Mouse (Mus musculus): ENCODE measurements around the gene Gm20388. TPM values are rescaled to one million over a fixed set of nuclear protein-coding genes. Genes with fewer than 3 reads are reported as not detected.
A peak's percentile ranks its signal among the peaks of the same experiment; 100 is the strongest.

Gm20388 gene
- total RNA-seq, 1 experiment from 2014 or later: 35.7 TPM

DNA sequence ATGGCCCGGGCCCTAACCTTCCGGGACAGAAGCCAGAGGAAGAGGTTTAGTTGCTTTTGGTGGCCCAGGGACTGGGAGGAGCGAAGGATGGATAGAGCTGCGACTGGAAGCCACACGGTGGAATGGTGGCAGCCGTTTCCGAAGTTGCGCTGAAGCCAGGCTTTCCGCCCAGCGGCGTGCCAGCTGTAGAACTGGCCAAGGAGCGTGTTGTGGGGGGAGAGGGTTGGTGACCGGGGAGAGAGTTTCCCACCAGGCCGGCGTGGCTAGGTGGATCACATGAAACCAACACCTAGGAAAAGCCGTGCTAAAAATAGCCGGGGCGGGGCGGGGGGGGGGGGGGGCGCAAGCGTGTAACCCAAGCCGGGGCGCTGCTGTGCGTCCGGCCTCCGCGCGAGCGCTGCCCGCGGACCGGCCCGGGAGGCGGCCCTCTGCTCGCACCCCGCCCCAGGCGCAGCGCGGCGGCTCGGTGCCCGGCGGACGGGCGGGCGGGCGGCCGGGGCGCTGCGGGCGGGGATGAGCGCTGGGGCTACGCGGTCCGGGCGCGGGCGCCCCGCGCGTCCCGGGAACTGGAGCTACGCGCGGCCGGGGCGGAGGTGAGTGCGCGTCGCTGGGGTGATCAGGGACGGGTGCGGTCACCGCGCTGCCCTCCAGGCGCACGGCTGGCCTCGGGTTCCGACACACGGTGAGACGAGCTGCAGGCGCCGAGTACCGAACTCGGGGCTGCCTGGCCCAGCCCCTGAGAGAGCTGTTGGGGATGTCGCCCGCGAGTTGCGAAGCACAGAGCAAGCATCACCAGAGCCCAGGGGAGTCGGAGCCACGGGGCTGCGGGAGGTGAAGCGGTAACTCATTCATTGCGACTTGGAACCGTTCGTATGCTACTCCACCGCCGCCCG lies 2319.4 kb downstream of the Gm20388 start:
- 0 out of 2 replicates have a peak, but pooled peaks have one; percentile 13 for ATAC-seq (replicated peaks; ENCODE audit: low read depth, poor library complexity, severe bottlenecking)

DNA sequence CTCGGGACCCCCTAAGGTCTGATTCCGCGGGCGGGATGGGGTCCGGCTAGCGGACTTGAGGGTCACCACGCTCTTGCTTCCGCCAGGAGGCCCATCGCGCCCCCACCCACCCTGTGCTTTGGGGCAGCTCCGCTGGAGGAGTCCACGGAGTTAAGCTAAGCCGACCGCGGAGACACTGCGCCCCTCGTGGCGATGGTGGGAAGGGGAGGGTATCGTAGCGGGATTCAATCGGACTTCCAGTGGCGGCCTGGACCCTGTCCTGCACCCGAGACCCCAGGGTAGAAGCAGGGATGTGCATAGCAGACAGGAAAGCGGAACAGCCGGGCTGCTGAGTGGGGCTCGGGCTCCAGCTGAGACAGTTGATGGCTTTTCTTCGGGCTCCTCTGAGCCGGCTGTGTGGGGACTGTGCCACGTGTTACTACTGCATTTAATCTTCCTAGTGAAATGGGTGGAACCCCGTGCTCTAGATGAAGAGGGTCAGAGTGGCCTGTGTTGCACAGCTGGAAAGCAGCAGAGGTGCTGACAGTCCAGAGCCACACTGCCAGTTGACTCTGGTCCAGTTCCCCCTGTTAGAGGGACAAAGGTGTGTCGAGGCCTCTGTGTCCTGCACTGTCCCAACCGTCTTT lies 2320.2 kb downstream of the Gm20388 start:
- peak; percentile 80 for ATAC-seq (replicated peaks; ENCODE audit: low read depth, poor library complexity, severe bottlenecking)

DNA sequence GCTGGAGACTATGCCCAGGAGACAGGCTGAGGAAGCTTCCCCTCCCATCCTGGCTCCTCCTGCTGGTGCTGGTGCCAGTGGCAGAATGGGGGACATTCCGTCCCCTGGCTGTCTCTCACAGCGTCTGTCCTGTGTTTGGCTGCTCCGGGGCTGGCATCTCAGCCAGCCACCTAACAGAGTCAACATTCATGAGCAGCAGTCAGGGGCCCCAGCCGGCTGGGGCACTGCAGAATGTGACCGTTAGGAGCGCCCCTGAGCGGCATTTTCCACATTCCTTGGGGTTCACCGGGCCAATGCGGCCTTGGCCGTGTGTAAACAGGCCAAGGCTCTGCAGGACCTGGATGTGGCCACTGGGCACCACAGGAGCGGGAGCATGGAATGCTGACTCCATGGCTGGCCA lies 2323.4 kb downstream of the Gm20388 start:
- ATAC-seq (replicated peaks; ENCODE audit: low read depth, poor library complexity, severe bottlenecking): no peak

DNA sequence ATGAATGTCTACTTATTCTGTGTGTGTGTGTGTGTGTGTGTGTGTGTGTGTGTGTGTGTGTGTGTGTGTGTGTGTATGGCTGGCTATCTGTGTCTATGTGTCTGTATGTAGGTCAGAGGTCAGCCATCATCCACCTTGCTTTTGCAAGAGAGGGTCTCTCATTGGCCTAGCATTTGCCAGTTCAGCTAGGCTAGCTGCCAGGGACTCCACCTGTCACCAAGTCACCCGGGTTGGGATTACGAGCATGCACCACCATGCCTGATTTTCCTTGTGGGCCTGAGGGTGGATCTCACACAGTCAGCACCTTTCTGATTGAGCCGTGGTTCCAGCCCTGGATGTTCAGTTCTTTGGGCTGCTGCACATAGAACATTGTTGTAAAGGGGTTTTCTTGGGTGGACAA lies 2325.9 kb downstream of the Gm20388 start:
- no peak for ATAC-seq (replicated peaks; ENCODE audit: low read depth, poor library complexity, severe bottlenecking)

DNA sequence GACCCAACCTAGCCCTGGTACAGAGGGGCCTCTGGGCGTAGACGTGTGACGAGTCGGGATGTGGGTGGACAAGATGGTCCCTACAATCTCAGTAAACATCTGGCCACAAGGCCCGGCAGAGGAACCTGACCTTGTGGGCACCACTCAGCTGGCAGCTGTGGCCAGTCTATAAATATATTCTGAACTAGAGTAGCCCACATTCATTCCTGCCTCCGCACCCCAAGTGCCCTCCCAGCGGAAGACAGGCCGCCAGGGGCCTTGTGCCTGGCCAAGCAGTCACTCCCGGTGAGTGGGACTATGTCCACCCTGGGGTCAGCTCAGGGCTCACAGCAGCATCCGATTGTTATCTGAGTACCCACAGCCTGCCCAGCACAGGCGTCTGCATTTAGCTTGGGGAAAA lies 2327.6 kb downstream of the Gm20388 start:
- ATAC-seq (replicated peaks; ENCODE audit: low read depth, poor library complexity, severe bottlenecking): no peak

DNA sequence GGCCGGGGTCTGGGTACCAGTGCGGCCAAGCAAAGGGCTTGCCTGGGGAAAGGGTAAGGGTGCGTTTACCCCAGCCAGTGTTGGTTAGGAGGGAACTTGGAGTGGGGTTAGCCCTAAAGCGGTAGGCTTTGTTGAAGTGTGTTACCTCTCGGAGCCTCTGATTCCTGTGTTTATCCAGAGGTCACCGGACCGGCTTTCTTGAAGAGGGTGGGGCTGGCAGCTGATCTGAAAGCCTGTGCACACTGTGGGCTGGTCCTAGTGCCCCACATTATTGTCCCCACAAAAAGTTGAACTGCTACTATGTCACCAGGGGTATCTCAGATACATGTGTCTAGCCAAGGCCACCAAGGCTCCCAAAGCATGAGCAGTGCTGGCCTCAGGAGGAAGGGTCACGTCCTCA lies 2328.1 kb downstream of the Gm20388 start:
- no peak for ATAC-seq (replicated peaks; ENCODE audit: low read depth, poor library complexity, severe bottlenecking)

DNA sequence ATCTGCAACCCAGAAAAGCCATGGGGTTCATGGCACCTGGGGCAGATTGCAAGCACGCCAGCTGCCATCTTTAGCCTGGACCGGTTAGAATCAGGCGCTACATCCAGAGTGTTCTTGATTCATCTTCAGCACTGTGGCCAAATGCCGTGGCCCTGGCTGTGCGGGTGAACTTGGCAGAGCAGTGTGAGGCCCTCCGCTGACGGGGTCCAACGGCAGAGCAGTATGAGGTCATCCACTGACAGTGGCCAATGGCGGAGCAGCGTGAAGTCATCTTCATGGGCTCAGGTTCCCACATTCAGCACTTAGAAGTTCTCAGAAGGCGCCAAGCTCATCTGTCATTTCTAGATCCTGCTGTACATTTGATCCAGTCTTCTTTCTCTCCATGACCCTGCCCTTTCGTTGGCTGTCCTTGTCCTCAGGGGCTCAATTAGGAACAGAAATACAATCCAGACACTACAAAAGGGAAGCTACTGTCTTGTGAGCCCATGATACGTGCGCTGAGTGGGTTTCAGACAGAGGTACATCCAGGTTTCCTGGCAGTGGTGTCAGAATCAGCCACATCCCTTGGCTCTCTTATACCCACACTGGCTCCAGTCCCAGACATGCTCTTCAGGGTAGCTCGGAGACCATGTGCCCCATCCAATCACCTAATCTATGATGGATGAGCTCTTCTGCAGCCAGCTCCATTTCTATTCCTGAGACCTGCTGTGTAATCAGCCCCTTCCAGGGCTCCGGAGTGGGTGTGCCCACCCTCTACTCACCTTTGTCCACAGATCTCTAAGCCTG lies 2329.8 kb downstream of the Gm20388 start:
- ATAC-seq (replicated peaks; ENCODE audit: low read depth, poor library complexity, severe bottlenecking): no peak

DNA sequence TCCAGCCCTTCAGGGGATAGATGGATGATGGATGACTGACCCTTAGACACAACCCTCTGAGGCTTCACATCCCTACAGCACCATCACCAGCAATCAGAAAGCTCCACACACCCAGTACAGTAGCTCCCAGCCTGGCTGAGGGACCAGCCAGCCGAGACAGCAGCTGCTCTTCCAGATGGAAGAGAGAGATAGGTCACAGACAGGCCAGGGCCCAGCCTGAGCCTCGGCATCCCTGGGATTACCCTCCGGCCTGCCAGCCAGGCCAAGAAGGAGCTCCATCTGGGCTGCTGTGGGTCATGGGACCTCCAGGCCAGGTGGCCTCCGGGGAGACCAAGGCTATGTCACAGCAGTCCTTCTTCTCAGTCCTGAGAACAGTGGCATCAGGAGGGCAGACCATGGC lies 2332.7 kb downstream of the Gm20388 start:
- no peak for ATAC-seq (replicated peaks; ENCODE audit: low read depth, poor library complexity, severe bottlenecking)

DNA sequence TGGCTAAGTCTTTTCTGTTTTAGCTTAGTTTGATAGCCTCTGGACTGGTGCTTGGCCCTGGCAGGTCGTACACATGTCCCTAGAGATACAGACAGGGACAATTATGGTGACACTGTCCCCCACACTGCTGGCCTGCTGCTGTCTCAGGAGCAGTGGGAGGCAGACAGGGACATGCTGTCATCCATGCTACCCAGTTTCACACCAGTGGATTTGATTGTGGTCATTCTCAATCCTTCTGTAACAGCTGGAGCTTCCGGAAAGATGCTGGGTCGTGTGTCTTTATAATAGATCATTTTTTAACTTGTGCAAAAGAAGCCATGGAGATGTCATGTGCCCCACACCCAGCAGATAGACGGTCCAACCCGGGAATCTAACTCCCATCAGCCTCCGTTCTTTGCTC lies 2334.5 kb downstream of the Gm20388 start:
- ATAC-seq (replicated peaks; ENCODE audit: low read depth, poor library complexity, severe bottlenecking): no peak

DNA sequence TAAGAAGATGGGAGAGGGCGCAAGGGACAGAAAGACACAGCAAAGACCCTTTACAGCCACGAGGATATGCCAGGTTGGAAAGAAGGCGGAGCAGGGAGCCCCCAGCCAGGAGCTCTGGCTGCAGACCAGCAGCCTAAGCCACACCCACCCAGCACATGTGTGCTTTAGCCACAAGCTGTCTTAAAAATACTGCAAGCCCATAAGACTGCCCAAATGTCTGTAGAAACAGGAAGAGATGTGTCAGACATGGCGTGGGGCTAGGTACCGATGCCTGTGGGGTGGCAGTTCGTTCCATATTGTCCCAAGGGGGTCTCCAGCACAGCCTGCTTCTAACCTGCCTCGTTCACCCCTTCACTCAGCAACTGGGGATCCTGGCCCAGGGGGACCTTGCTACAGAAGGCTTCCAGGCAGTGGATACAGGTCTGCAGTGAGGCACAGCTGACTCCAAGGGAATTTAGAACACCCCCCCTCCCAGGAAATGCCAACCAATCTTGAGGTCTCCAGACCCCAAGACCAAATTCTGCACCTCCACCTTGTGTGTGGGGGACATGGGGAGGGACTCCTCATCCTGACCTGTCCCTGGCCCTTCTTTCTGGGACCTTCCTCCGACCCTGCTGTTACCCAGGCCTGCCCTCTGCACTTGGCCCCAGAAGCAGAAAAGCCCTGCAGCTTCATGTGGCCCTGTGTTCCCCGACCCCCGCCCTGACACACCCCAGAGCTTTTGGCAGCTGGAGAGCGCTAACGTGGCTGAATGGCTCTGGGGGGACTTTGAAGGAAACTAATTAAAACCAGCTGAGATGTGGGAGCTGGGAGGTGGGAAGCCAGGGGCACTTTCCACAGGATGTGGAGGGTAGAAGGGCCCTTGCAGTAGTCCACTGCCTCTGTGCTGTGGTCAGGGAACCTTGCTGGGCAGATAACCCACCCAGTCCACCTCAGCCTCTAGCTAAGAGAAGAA lies 2335.9 kb downstream of the Gm20388 start:
- peak; percentile 76 for ATAC-seq (replicated peaks; ENCODE audit: low read depth, poor library complexity, severe bottlenecking)

DNA sequence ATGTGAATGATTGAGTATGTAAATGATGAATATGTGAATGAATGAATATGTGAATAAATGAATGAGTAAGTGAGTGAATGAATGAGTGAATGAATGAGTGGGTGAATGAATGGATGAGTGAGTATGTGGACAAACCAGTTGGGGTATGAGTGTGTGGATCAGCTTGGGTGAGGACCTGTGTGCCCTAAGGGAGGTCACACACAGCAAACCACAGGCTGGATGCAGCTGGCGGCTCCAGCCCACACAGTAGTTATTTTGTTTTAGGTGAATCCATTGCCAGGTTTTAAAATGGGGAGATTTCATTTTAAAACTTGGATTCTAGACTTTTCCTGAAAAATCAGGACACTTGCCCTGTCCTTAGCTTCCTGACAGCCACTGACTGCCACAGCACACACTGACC lies 2341.1 kb downstream of the Gm20388 start:
- no peak for ATAC-seq (replicated peaks; ENCODE audit: low read depth, poor library complexity, severe bottlenecking)

DNA sequence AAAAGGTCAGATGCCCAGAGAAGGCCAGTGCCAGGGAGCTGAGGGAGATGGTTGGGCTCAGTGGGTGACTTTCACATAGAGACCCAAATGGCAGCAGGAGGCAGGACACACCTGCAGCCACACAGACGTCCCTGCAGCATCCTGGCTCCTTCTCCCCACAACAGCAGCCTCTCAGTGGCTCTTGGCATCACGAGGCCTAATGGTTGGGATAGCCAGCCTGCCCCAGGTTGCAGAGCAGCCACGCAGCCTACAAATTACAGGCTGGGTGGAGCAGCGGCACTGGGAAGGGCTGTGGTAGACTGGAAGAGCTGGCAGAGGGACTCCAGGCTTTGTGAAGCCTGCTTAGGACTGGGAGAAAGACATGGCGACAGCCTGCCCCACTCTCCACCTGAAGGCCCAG lies 2341.7 kb downstream of the Gm20388 start:
- no peak for ATAC-seq (replicated peaks; ENCODE audit: low read depth, poor library complexity, severe bottlenecking)

DNA sequence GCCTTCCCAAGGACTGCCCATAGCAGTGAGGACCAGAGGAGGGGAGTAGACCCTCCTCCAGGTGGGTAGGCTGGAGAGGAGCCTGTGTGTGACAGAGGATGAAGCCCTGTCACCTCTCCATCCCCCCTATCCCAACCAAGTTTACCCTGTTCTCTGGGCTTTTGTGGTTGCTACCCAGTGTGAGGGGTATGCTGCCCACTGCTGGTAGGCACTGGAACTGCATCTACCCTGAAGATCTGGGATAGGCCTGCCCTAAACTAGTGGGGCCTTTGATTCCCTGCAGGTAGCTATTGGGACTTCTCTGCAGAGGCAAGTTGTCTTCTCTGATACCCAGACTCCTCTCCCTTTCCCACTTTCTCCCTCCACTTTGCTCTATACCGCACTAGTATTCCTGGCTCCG lies 2348.7 kb downstream of the Gm20388 start:
- peak; percentile 44; the same call in 1 of the 2 replicates for ATAC-seq (replicated peaks; ENCODE audit: low read depth, poor library complexity, severe bottlenecking)

DNA sequence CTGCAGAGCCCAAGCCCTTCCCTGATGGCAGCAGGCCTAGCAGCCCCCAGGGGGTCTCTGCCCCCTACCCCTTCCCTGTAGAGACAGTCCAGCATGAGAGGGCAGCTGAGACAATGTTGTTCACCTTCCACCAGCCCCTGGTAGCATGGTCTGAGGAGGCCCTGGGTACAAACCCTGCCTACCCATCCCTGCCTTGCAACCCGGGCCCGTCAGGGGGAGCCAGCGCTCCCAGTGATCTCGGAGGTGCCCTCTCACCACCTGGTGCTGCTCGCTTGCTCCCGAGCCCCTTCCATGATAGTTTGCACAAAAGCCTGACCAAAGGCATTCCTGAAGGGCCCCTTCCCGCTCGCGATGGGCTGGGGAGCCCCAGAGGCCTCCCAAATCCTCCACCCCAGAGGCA lies 2350.1 kb downstream of the Gm20388 start:
- no peak for ATAC-seq (replicated peaks; ENCODE audit: low read depth, poor library complexity, severe bottlenecking)

DNA sequence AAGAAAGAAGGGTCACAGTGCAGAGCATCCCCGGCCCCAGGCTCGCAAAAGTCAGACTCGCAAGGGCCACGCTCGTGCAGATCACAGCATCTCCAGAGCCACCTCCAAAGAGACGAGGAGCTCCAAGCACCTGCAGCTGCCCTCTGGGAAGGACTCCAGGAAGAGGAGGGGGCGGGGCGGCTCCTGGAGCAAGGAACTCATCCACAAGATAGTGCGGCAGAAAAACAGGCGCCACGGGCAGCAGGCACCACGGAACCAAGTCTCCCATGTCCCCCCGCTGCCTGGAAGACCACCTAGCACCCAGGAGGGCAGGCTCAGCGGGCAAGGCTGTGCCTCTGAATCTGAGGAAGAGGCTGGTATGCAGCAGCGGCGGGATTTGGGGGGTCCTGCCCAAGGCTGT lies 2352.2 kb downstream of the Gm20388 start:
- ATAC-seq (replicated peaks; ENCODE audit: low read depth, poor library complexity, severe bottlenecking): no peak

DNA sequence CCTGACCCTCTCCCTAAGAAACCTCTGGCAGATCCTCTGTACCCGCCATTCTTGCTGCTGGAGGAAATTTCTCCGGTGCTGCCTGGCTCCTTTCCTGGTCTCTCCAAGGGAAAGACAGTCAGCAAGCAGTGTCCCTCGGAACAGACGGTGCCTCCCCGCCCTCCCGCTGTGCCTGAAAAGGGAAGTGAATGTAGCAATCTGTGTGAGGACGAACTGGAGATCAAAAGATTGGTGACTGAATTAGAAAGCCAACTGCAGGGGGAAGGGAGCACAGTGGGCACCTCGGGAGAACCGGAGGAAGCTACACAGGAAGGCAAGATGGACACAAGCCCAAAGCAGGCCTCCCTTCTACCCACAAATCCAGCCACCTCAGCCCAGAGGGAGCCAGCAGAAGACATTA lies 2353.6 kb downstream of the Gm20388 start:
- peak; percentile 58 for ATAC-seq (replicated peaks; ENCODE audit: low read depth, poor library complexity, severe bottlenecking)

DNA sequence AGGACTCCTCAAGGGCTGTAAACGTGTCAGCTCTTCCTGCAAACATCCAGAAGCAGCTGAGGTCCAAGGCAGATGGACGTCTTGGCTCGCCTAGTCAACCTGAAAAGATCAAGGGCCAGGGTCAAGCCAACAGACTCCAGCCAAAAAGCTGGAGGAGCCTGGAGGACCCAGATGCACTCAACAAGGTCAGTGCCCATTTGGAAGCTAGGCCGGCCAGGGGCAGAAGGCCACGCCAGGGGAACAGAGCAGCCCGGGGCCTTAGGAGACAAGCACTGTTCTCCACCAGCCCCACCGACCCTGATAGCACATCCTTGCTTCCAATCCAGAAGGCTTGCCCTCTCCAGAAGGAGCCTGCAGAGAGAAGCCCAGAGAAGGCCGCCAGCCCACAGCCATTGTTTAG lies 2354.9 kb downstream of the Gm20388 start:
- ATAC-seq (replicated peaks; ENCODE audit: low read depth, poor library complexity, severe bottlenecking): no peak

DNA sequence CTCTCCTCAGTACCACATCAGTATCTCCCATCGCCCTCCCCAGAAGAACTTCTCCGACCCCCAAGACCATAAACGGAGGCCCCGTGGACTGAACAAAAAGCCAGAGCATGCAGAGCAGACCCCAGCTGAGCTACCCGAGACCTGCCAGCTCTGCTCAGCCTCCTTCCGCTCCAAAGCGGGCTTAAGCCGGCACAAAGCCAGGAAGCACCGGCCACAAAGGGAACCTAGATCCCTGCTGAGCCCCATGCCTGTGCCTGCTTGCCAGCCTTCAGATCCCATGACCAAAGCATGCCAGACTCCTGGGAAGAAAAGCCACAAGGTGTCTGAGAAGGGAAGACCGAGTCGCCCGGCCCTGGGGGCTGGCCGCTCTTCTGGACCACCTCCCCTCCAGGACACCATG lies 2356.2 kb downstream of the Gm20388 start:
- no peak for ATAC-seq (replicated peaks; ENCODE audit: low read depth, poor library complexity, severe bottlenecking)

DNA sequence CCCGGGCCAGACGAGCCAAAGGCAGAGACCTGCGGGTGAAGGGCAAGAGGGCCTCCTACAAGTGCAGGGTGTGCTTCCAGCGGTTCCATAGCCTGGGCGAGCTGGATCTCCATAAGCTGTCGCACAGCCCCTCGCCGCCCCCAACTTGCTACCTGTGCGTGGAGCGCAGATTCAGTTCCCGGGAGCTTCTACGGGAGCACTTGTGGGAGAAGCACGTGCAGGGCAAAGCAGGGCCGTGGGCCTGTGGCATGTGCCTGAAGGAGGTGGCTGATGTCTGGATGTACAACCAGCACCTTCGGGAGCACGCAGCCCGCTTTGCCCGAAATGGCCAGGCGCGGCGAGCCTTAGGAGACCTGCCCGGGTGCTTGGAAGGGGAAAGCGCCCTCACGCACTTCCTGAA lies 2358.2 kb downstream of the Gm20388 start:
- no peak for ATAC-seq (replicated peaks; ENCODE audit: low read depth, poor library complexity, severe bottlenecking)

DNA sequence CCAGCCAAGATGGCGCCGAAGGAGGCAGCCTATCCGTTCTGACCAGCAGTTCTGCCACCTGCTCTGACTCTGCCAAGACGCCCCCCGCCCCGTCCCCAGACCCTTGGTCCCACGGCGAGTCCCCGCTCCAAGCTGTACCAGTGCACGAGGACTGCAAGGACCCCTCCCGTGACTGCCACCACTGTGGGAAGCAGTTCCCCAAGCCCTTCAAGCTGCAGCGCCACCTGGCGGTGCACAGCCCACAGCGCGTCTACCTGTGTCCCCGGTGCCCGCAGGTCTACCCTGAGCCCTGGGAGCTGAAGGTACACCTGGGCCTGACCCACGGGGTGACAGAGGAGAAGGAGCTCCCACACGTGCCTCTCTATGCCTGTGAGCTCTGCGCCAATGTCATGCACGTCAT lies 2358.8 kb downstream of the Gm20388 start:
- peak; percentile 46; the same call in 1 of the 2 replicates for ATAC-seq (replicated peaks; ENCODE audit: low read depth, poor library complexity, severe bottlenecking)

Measured in common myeloid progenitor, adult 5-6 weeks (primary cell).